Mouse (Mus musculus) retina, postnatal 1 day (tissue): ENCODE results near the gene Ap4s1.
"Not testable (repeated sequence)": the region's sequence is repeated elsewhere in the genome, so short reads cannot be mapped to it uniquely, and the experiment has no call there.

ENCODE experiments used
- DNase-seq: peaks from one replicate; pipeline ENCODE4 v3.0.0-alpha.2; 2012

Gene Ap4s1

GRCm38 (mm10) chr12:51690893-51691844, at the start of gene Ap4s1:
Gene Ap4s1, plus strand, starts transcription at chr12:51691033.
- peak; percentile 79 for DNase-seq

- no peak for DNase-seq
Measured at GRCm38 (mm10) chr12:51641871-51642270, 49.0 kb upstream of the Ap4s1 start.

GRCm38 (mm10) chr12:51649401-51649800, 41.4 kb upstream of the Ap4s1 start:
- not testable (repeated sequence) for DNase-seq

GRCm38 (mm10) chr12:51655944-51656465, 34.8 kb upstream of the Ap4s1 start:
- no peak for DNase-seq

- no peak for DNase-seq
Measured at GRCm38 (mm10) chr12:51663011-51663410, 27.8 kb upstream of the Ap4s1 start.

- DNase-seq = no peak
Measured at GRCm38 (mm10) chr12:51663908-51664307, 26.9 kb upstream of the Ap4s1 start.

- peak; percentile 31 for DNase-seq
Measured at GRCm38 (mm10) chr12:51666708-51667430, 24.0 kb upstream of the Ap4s1 start.

GRCm38 (mm10) chr12:51671231-51671891, 19.5 kb upstream of the Ap4s1 start:
- DNase-seq = no peak

GRCm38 (mm10) chr12:51673270-51673669, 17.6 kb upstream of the Ap4s1 start:
- DNase-seq = no peak

- DNase-seq = no peak
Measured at GRCm38 (mm10) chr12:51676442-51676841, 14.4 kb upstream of the Ap4s1 start.

- peak; percentile 41 for DNase-seq
Measured at GRCm38 (mm10) chr12:51678844-51679243, 12.0 kb upstream of the Ap4s1 start.

- no peak for DNase-seq
Measured at GRCm38 (mm10) chr12:51688546-51688945, 2.3 kb upstream of the Ap4s1 start.

- peak; percentile 98 for DNase-seq
Measured at GRCm38 (mm10) chr12:51691845-51692632, 1.2 kb downstream of the Ap4s1 start, which contains the start of gene Strn3. Gene Strn3, minus strand, starts transcription at chr12:51691897.

- not testable (repeated sequence) for DNase-seq
Measured at GRCm38 (mm10) chr12:51692870-51693269, 2.0 kb downstream of the Ap4s1 start.

- no peak for DNase-seq
Measured at GRCm38 (mm10) chr12:51693419-51693818, 2.6 kb downstream of the Ap4s1 start.

GRCm38 (mm10) chr12:51694096-51694495, 3.3 kb downstream of the Ap4s1 start:
- DNase-seq = no peak

- DNase-seq = no peak
Measured at GRCm38 (mm10) chr12:51694966-51695365, 4.1 kb downstream of the Ap4s1 start.

GRCm38 (mm10) chr12:51696157-51696556, 5.3 kb downstream of the Ap4s1 start:
- no peak for DNase-seq

GRCm38 (mm10) chr12:51699623-51700393, 9.0 kb downstream of the Ap4s1 start:
- DNase-seq = peak; percentile 14

- DNase-seq = no peak
Measured at GRCm38 (mm10) chr12:51701723-51702122, 10.9 kb downstream of the Ap4s1 start.

GRCm38 (mm10) chr12:51703859-51704258, 13.0 kb downstream of the Ap4s1 start:
- peak; percentile 59 for DNase-seq
